Mouse (Mus musculus) testis, adult 2 months (tissue): ENCODE measurements at regions not wholly inside any gene's neighbourhood (a gene's known extent, or its start where the extent isn't known, plus 50 kb on each side); places are given as distances from the start of the nearest gene placed in this dataset.

Experiments used
- CTCF ChIP-seq: fragments of 200-500 bp; IDR thresholded peaks from 2 replicates; pipeline ENCODE4 v1.5.1; 2012; ENCODE audit warnings: low read depth, mild to moderate bottlenecking, inconsistent platforms, low read length, moderate library complexity; ENCODE audit not compliant: control insufficient read depth, insufficient read depth, insufficient replicate concordance
- POLR2A ChIP-seq: fragments of 200-500 bp; IDR thresholded peaks from 2 replicates; pipeline ENCODE4 v1.6.1; 2012; ENCODE audit warnings: low read depth, mild to moderate bottlenecking, inconsistent platforms, low read length, moderate library complexity; ENCODE audit not compliant: control insufficient read depth

DNA sequence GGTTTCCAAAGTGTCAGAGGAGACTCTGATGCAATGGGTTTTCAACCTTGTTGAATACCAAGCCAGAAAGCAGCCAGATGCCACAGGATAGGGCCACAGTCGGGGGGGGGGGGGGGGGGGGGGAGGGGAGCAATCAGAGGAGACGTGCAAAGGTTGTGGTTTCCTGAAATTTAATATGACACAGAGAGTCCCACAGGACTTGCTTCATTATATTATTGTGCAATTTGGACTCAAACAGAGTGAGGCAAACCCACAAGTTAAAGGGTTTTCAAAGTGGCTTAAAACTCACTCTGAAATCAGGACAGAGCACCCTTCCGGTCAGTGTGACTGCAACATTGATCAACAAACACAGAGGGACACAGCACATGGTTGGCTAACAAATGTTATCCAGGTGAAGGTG, 259.4 kb upstream of the Fn1 start:
- TF ChIP-seq POLR2A = no peak
- no peak for TF ChIP-seq CTCF
